Mouse (Mus musculus) liver, postnatal 0 days (tissue): ENCODE results near the gene Aldh3b3.

ENCODE experiments used
- CTCF ChIP-seq: sonication (generic); IDR thresholded peaks from 2 replicates; pipeline ENCODE4 v1.5.1; 2016; ENCODE audit warnings: antibody characterized with exemption, low read depth
- EP300 ChIP-seq: IDR thresholded peaks from 2 replicates; pipeline ENCODE4 v1.6.1; 2016; ENCODE audit warnings: antibody characterized with exemption, low read depth, mild to moderate bottlenecking

DNA sequence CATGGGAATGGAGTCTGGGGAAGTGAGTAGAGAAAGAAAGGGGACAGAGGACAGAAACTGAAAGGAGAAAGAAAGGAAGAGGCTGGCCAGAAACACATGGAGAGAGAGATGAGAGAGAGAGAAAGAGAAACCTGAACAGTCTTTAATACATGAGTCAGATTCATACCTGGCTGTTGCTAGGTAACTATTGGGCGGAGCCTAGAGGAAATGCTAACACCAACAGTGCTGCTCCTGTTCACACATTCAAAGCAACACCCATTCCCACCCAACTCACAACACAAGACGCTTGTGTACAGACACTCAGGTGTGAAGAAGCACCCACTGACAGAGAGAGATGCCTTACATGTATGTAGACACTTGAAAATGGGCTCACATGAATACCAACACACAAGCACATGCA lies 17.4 kb downstream of the Aldh3b3 start:
- TF ChIP-seq CTCF (no peak), EP300 (no peak)
